Mouse (Mus musculus): Measurements from ENCODE around the gene Dcaf5.

DNA sequence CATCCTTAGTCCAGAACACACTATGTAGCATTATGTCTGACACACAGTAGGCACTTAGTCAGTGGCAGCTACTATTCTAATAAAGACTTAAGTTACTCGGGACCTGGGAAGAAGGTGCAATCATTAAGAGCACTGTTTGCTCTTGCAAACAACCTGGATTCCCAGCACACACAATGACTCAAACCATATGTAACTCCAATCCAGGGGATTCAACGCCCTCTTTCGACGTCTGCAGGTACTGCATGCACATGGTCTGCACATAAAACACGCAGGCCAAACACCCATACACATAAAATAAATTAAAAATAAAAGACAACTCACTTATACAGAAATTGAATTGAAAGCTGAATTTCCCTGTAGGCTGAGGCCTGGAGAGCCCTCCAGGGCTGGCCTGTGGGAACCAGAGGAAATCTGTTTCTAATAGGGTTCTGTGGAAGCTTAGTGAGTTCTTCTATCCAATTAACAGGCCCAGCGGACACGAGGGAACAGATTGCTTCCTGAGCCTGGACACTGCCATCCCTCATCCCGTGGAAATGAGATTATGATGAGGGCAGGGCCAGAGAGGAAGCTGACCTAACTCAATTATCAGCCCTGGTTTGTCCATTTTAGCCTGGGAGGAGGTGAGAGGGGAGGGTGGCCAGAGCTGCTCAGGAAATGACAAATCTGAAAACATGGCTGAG, 112.9 kb downstream of the Dcaf5 start:
- no peak for TF ChIP-seq CTCF (IDR thresholded peaks at IDR 0.05; ENCODE audit: extremely low read depth, insufficient read length, insufficient replicate concordance, low read depth, low read length)
- no peak for TF ChIP-seq POLR2A (IDR thresholded peaks at IDR 0.05; ENCODE audit: low read depth, low read length)
